Mouse (Mus musculus): ENCODE data around the gene Polg2. TPM values are rescaled to one million over a fixed set of nuclear protein-coding genes. Genes with fewer than 3 reads are reported as not detected.
"Not testable (repeated sequence)": the region's sequence is repeated elsewhere in the genome, so short reads cannot be mapped to it uniquely, and the experiment has no call there.

Polg2 gene
- polyA plus RNA-seq, 1 experiment from 2014 or later = 7.8 TPM

DNA sequence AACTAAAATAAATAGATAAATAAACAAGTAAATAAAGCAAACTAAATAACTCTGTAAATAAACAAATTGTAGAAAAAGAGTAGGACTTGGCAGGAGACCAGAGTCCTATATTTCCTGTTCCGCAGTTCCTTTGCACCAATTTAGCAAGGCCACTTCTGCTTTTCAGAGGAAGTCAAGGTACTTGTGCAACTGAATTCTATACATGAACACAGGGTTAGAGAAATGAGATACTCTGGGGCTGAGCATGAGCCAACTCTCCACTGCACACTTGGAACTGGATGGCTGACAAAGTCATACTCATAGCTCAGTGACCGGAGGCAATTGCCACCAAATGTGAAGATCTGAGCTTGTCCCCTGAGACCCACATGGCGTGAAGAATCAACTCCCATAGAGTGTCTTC is 20.3 kb downstream of the Polg2 start:
- no peaks in the 10 kb centered on the region for H3K36me3 ChIP-seq (ENCODE audit: control insufficient read depth, insufficient read depth)
- no peaks in the 10 kb centered on the region for H3K9me3 ChIP-seq (replicated peaks; ENCODE audit: control insufficient read depth, low read length)
- peaks cover 19% of the 10 kb centered on the region for H3K4me1 ChIP-seq (ENCODE audit: control insufficient read depth, insufficient read depth, low read length)
- no peak for ATAC-seq (replicated peaks; ENCODE audit: extremely low read depth, insufficient read depth, low FRiP score)
- WGBS = 86% methylated on average over 3 of the region's 3 CpGs
- no peaks in the 10 kb centered on the region for H3K27me3 ChIP-seq (ENCODE audit: control insufficient read depth, insufficient read depth, low read length)
- H3K4me2 ChIP-seq (ENCODE audit: low read depth, low read length) = no peak overlapping the region
- H3K27ac ChIP-seq (ENCODE audit: low read length) = no peak overlapping the region
- H3K4me3 ChIP-seq (ENCODE audit: low read length) = no peak overlapping the region
- no peak overlapping the region for H3K9ac ChIP-seq (ENCODE audit: low read length)

DNA sequence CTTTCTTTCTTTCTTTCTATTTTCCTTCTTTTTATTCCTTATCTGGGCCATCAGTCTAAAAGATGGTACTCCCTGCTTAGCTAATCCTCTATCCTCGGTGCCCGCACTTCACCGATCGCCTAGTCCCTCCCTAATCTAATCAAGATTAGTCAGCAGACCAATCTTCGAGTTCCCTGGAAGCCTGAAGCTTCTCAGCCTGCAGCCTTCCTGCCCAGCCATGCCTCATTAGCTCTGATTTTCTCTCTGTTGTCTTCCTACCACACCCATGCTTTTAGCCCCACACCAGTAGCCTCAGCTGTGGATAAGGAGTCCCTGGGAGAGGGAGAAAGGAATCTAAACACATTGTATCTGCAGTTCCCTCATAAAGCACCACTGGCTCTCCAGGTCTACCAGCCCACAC is 23.8 kb downstream of the Polg2 start:
- H3K4me3 ChIP-seq (ENCODE audit: low read length) = no peak overlapping the region
- ATAC-seq (replicated peaks; ENCODE audit: extremely low read depth, insufficient read depth, low FRiP score) = no peak
- H3K4me1 ChIP-seq (ENCODE audit: control insufficient read depth, insufficient read depth, low read length) = no peaks in the 10 kb centered on the region
- H3K27me3 ChIP-seq (ENCODE audit: control insufficient read depth, insufficient read depth, low read length) = no peaks in the 10 kb centered on the region
- H3K9me3 ChIP-seq (replicated peaks; ENCODE audit: control insufficient read depth, low read length) = no peaks in the 10 kb centered on the region
- H3K4me2 ChIP-seq (ENCODE audit: low read depth, low read length) = no peak overlapping the region
- 41% methylated on average over 5 of the region's 5 CpGs for WGBS
- H3K9ac ChIP-seq (ENCODE audit: low read length) = no peak overlapping the region
- H3K36me3 ChIP-seq (ENCODE audit: control insufficient read depth, insufficient read depth) = no peaks in the 10 kb centered on the region
- H3K27ac ChIP-seq (ENCODE audit: low read length) = no peak overlapping the region

DNA sequence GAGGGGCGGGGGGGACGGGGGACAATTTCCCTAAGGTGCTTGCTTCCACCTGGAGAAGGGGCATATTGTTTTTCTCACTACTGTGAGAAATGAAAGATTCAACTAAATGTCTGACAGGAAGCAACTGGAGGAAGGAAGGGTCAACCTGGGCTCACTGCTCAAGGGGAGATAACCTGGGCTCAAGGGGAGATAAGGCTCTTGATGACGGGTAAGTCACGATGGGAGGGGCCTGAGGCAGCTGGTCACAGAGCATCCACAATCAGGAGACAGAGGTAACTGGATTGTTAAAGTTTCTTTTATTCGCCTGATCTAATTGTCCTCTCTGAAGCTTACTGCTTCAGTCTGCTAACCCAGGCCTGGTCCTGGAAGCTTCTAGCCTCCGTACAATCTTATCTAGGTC is 26.0 kb downstream of the Polg2 start:
- Histone ChIP-seq H3K27me3 (ENCODE audit: control insufficient read depth, insufficient read depth, low read length) (no peaks in the 10 kb centered on the region), H3K9ac (ENCODE audit: low read length) (no peak overlapping the region), H3K4me3 (ENCODE audit: low read length) (no peak overlapping the region), H3K36me3 (ENCODE audit: control insufficient read depth, insufficient read depth) (no peaks in the 10 kb centered on the region), H3K4me2 (ENCODE audit: low read depth, low read length) (no peak overlapping the region), H3K4me1 (ENCODE audit: control insufficient read depth, insufficient read depth, low read length) (no peaks in the 10 kb centered on the region), H3K9me3 (replicated peaks; ENCODE audit: control insufficient read depth, low read length) (no peaks in the 10 kb centered on the region), H3K27ac (ENCODE audit: low read length) (no peak overlapping the region)
- no peak for ATAC-seq (replicated peaks; ENCODE audit: extremely low read depth, insufficient read depth, low FRiP score)
- WGBS = 64% methylated on average over 6 of the region's 6 CpGs

DNA sequence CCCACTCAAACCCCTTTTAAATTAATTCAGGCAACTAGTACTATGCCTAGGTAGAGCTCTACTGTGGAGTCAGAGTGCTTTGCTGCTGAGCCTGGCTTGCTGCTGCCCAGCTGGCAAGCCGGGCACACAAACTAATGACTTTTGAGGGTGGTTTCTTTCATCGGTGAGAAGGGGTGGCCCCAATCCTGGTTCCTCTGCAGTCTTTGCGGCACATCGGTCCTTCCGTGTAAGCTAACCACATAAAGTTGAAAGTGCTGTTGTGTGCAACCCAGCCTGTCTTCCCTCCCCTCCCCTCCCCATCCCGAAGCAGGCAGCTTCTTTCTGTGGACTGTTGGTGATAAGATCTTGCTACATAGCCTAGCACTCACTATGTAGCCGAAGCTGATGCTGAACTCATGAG is 27.2 kb downstream of the Polg2 start:
- Histone ChIP-seq H3K4me2 (ENCODE audit: low read depth, low read length) (peak overlapping the region; percentile 14), H3K9me3 (replicated peaks; ENCODE audit: control insufficient read depth, low read length) (peaks cover 3% of the 10 kb centered on the region; the same call in 1 of the 2 replicates), H3K9ac (ENCODE audit: low read length) (no peak overlapping the region), H3K4me1 (ENCODE audit: control insufficient read depth, insufficient read depth, low read length) (no peaks in the 10 kb centered on the region), H3K27me3 (ENCODE audit: control insufficient read depth, insufficient read depth, low read length) (no peaks in the 10 kb centered on the region), H3K36me3 (ENCODE audit: control insufficient read depth, insufficient read depth) (no peaks in the 10 kb centered on the region), H3K4me3 (ENCODE audit: low read length) (no peak overlapping the region), H3K27ac (ENCODE audit: low read length) (no peak overlapping the region)
- ATAC-seq (replicated peaks; ENCODE audit: extremely low read depth, insufficient read depth, low FRiP score) = no peak
- 63% methylated on average over 7 of the region's 7 CpGs for WGBS

DNA sequence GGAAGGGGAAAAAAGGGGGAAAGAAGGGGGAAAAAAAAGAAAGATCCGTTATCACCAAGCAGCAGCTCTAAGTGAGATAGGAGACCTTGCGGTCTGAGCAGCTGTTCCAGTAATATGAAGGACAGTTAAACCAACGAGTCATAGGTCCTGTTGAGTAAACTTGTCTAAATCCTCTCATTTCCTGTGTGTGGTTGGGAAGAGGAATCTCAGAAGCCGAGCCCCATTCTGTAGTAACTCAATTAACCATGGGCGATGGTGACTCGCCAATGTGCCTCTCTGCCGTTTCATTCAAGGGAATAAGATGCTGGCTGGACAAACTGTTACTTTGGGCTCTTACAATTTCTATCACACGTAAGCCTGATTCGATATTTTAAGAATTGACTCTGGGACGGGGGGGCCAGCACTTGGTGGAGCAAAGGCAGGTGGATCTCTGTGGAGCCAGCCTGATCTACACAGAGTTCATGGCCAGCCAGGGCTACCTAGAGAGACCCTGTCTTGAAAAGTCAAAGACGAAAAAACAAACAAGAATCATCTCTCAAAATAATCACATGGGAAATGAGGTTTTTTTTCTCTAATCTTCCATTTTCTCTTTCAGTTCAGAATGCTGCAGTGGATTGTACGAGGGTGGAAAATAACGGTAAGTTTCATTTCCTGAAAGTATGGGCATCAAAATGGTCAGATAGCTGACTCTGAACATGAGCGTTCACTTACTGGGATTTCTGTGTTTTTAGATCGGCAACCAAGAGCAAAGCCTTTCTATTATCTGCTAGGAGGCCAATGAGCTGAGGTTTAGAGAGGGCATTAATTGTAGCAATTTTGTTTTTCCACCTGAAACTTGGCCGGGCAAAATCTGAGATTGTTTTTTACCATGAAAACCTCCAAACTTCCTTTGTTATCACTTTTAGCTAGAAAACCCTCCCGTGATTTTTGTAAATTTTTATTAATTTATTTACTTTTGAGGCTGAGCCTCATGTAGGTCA is 28.0 kb downstream of the Polg2 start, which contains the start of gene Milr1:
TSS of gene Milr1 (plus strand) at position 188 of the 980 bp plus-strand sequence.
- no peak; the same call in 1 of the 2 replicates for ATAC-seq (replicated peaks; ENCODE audit: extremely low read depth, insufficient read depth, low FRiP score)
- Histone ChIP-seq H3K36me3 (ENCODE audit: control insufficient read depth, insufficient read depth) (no peaks in the 10 kb centered on the region), H3K4me2 (ENCODE audit: low read depth, low read length) (peak within 1 kb of the TSS; percentile 14), H3K4me3 (ENCODE audit: low read length) (peak within 1 kb of the TSS; percentile 8; the same call in 1 of the 2 replicates), H3K9me3 (replicated peaks; ENCODE audit: control insufficient read depth, low read length) (peaks cover 4% of the 10 kb centered on the region; the same call in 1 of the 2 replicates), H3K9ac (ENCODE audit: low read length) (no peak within 1 kb of the TSS), H3K27ac (ENCODE audit: low read length) (no peak within 1 kb of the TSS; the same call in 1 of the 2 replicates), H3K27me3 (ENCODE audit: control insufficient read depth, insufficient read depth, low read length) (no peaks in the 10 kb centered on the region), H3K4me1 (ENCODE audit: control insufficient read depth, insufficient read depth, low read length) (no peaks in the 10 kb centered on the region)
- 73% methylated on average over 17 of the region's 17 CpGs for WGBS

DNA sequence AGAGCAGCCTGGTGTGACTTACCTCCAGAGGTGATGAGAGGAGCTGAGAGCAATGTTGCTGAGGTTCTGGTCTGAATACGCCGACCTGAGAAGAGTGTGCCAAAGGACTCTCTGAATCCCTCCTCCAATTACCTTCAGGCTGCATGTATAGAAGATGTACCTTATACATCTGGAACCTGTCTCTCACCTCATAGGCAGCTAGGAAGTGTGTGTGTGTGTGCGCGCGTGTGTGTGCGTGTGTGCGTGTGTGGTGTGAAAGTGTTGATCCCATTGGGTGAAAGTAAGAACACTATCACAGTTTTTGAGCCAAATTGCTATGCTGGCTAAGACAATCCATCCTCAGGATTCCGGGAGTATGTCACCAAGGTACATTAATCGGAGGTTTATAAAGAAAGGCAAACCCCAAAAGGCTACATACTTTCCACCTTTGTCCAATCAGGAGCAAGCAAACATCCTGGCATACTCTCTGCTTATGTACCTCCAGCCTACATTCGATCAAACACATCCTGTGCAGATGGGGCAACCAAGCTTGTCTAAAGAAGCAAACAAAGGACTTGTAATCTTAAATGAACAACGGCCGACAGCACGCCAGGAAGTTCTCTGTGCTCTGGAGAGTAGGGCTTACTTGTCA is 29.1 kb downstream of the Polg2 start, which contains the start of gene Pecam1:
TSS of gene Pecam1 (minus strand) at position 508 of the 631 bp plus-strand sequence.
- Histone ChIP-seq H3K4me2 (ENCODE audit: low read depth, low read length) (peak within 1 kb of the TSS; percentile 14), H3K4me1 (ENCODE audit: control insufficient read depth, insufficient read depth, low read length) (no peaks in the 10 kb centered on the region), H3K36me3 (ENCODE audit: control insufficient read depth, insufficient read depth) (no peaks in the 10 kb centered on the region), H3K4me3 (ENCODE audit: low read length) (peak within 1 kb of the TSS; percentile 8; the same call in 1 of the 2 replicates), H3K27ac (ENCODE audit: low read length) (no peak within 1 kb of the TSS; the same call in 1 of the 2 replicates), H3K9me3 (replicated peaks; ENCODE audit: control insufficient read depth, low read length) (peaks cover 4% of the 10 kb centered on the region; the same call in 1 of the 2 replicates), H3K9ac (ENCODE audit: low read length) (no peak within 1 kb of the TSS), H3K27me3 (ENCODE audit: control insufficient read depth, insufficient read depth, low read length) (no peaks in the 10 kb centered on the region)
- WGBS = 71% methylated on average over 13 of the region's 13 CpGs
- ATAC-seq (replicated peaks; ENCODE audit: extremely low read depth, insufficient read depth, low FRiP score) = no peak; the same call in 1 of the 2 replicates

DNA sequence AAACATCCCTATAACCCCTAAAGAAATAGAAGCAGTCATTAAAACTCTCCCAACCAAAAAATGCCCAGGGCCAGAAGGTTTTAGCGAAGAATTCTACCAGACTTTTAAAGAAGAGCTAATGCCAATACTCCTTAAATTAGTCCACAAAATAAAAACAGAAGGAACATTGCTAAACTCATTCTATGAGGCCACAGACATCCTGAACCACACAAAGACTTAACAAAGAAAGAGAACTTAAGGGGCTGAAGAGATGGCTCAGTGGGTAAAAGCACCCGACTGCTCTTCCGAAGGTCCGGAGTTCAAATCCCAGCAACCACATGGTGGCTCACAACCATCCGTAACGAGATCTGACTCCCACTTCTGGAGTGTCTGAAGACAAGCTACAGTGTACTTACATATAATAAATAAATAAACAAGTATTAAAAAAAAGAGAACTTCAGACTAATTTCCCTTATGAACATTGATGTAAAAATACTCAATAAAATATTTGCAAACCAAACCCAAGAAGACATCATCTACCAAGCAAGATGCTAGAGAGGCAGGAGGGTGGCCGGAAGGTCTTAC is 29.7 kb downstream of the Polg2 start:
- not testable (repeated sequence) for H3K27ac ChIP-seq (ENCODE audit: low read length)

DNA sequence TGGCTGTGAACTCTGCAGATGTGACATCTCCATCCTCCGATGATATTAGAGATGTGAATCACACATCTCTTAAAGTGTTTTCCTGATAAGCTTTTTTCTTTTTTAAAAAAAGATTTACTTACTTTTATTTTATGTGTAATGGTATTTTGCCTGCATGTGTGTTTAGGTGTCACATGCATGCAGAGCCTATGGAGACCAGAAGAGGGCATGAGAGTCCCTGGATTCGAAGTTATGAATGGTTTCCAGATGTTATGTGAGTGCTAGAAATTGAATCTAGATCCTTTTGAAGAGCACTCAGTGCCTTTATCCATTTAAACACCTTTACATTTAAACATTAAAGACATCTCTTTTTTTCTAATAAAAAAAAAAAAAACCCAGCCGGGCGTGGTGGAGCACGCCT is 34.4 kb downstream of the Polg2 start:
- H3K36me3 ChIP-seq (ENCODE audit: control insufficient read depth, insufficient read depth) = no peaks in the 10 kb centered on the region
- no peaks in the 10 kb centered on the region for H3K4me1 ChIP-seq (ENCODE audit: control insufficient read depth, insufficient read depth, low read length)
- no peak overlapping the region for H3K27ac ChIP-seq (ENCODE audit: low read length)
- H3K9ac ChIP-seq (ENCODE audit: low read length) = no peak overlapping the region
- ATAC-seq (replicated peaks; ENCODE audit: extremely low read depth, insufficient read depth, low FRiP score) = no peak
- no peak overlapping the region for H3K4me2 ChIP-seq (ENCODE audit: low read depth, low read length)
- H3K27me3 ChIP-seq (ENCODE audit: control insufficient read depth, insufficient read depth, low read length) = no peaks in the 10 kb centered on the region
- peaks cover 4% of the 10 kb centered on the region; the same call in 1 of the 2 replicates for H3K9me3 ChIP-seq (replicated peaks; ENCODE audit: control insufficient read depth, low read length)
- 91% methylated on average over 5 of the region's 5 CpGs for WGBS
- no peak overlapping the region for H3K4me3 ChIP-seq (ENCODE audit: low read length)

More for the DNA sequence above, 29.7 kb downstream of the Polg2 start:
- peak overlapping the region; percentile 8; the same call in 1 of the 2 replicates for H3K4me3 ChIP-seq (ENCODE audit: low read length)
- not testable (repeated sequence) for H3K27me3 ChIP-seq (ENCODE audit: control insufficient read depth, insufficient read depth, low read length); ATAC-seq (replicated peaks; ENCODE audit: extremely low read depth, insufficient read depth, low FRiP score); H3K9me3 ChIP-seq (replicated peaks; ENCODE audit: control insufficient read depth, low read length); H3K36me3 ChIP-seq (ENCODE audit: control insufficient read depth, insufficient read depth); H3K9ac ChIP-seq (ENCODE audit: low read length); H3K4me1 ChIP-seq (ENCODE audit: control insufficient read depth, insufficient read depth, low read length); H3K4me2 ChIP-seq (ENCODE audit: low read depth, low read length)
- WGBS = 87% methylated on average over 7 of the region's 7 CpGs

All from heart, embryonic 16.5 days (tissue).